Mouse (Mus musculus) hindbrain, embryonic 12.5 days (tissue): ENCODE results near the gene Ntng1. TPM values are rescaled to one million over a fixed set of nuclear protein-coding genes. Genes with fewer than 3 reads are reported as not detected.

Experiments used
- ATAC-seq: fragments of 200-750 bp; cut with Nextera tagmentation; 2 replicates; pipeline ENCODE4 v1.8.0; 2017; ENCODE audit warnings: moderate TSS enrichment; ENCODE audit not compliant: low FRiP score
- H3K27ac ChIP-seq: fragments of 300-500 bp; sonication (generic); 2 replicates; pipeline ENCODE4 v1.5.1; 2016; ENCODE audit warnings: mild to moderate bottlenecking
- H3K27me3 ChIP-seq: fragments of 300-500 bp; sonication (generic); 2 replicates; pipeline ENCODE4 v1.6.1; 2016; ENCODE audit warnings: mild to moderate bottlenecking
- H3K36me3 ChIP-seq: fragments of 300-500 bp; sonication (generic); 2 replicates; pipeline ENCODE4 v1.6.1; 2016; ENCODE audit warnings: mild to moderate bottlenecking
- H3K4me1 ChIP-seq: fragments of 300-500 bp; sonication (generic); 2 replicates; pipeline ENCODE4 v1.6.1; 2016
- H3K4me2 ChIP-seq: fragments of 300-500 bp; sonication (generic); replicated peaks from 2 replicates; pipeline ENCODE4 v1.6.1; 2016; ENCODE audit warnings: mild to moderate bottlenecking
- H3K4me3 ChIP-seq: fragments of 300-500 bp; sonication (generic); 2 replicates; pipeline ENCODE4 v1.5.1; 2016; ENCODE audit warnings: mild to moderate bottlenecking
- H3K9ac ChIP-seq: fragments of 300-500 bp; sonication (generic); 2 replicates; pipeline ENCODE4 v1.6.1; 2016; ENCODE audit warnings: mild to moderate bottlenecking, moderate library complexity
- H3K9me3 ChIP-seq: fragments of 300-500 bp; sonication (generic); replicated peaks from 2 replicates; pipeline ENCODE4 v1.6.1; 2016; ENCODE audit warnings: mild to moderate bottlenecking
- WGBS: fragments of 180-500 bp; shearing (Covaris S2); methylation state at CpG from one replicate; pipeline ENCODE4 v1.1.7; 2016; 5-methylcytosine and 5-hydroxymethylcytosine counted together
- polyA plus RNA-seq: library from polyadenylated mRNA; unstranded; fragments of >200 nt; fragmentation: Nextera tagmentation; extraction: Ambion mirVana; gene quantifications from 2 replicates; pipeline ENCODE4 v1.2.1, GENCODE M21; 2016

Ntng1 gene
- polyA plus RNA-seq, 1 experiment from 2014 or later, result 16.6 TPM

DNA sequence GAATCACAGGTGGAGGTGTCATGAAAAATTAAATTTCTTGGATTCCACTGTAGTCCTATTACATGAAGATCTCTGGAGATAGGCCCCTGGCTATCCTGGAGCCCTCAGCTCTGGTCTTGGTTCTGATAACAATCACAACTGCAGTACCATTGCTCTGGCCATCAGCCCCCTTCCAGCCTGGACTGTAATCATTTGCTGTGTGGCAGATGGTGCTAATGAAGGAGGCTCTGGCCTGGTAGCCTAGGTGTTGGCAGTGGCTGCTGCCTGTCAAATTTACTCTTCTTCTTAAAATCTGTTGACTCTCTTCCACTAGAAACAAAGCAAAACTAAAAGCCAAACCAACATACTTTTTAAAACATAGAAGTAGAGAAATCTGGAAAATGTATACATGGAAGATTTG is 173.6 kb downstream of the Ntng1 start:
- H3K36me3 ChIP-seq, result no peaks in the 10 kb centered on the region
- H3K4me2 ChIP-seq, result no peak overlapping the region
- no peak for ATAC-seq
- H3K9me3 ChIP-seq, result no peaks in the 10 kb centered on the region
- H3K9ac ChIP-seq, result no peak overlapping the region
- H3K4me1 ChIP-seq, result no peaks in the 10 kb centered on the region
- H3K27ac ChIP-seq, result no peak overlapping the region
- no peaks in the 10 kb centered on the region for H3K27me3 ChIP-seq
- H3K4me3 ChIP-seq, result no peak overlapping the region

GRCm38 (mm10) chr3:109962631-109963030 is 181.2 kb downstream of the Ntng1 start:
- 53% methylated on average over 2 of the region's 2 CpGs for WGBS
- no peak for ATAC-seq
- H3K9me3 ChIP-seq, result no peaks in the 10 kb centered on the region

GRCm38 (mm10) chr3:109942960-109943359 is 200.9 kb downstream of the Ntng1 start:
- no peak overlapping the region for H3K4me2 ChIP-seq

More at GRCm38 (mm10) chr3:109962631-109963030, 181.2 kb downstream of the Ntng1 start:
- no peak overlapping the region for H3K4me3 ChIP-seq
- no peaks in the 10 kb centered on the region for H3K4me1 ChIP-seq
- no peak overlapping the region for H3K4me2 ChIP-seq
- no peaks in the 10 kb centered on the region for H3K27me3 ChIP-seq
- H3K36me3 ChIP-seq, result no peaks in the 10 kb centered on the region
- H3K9ac ChIP-seq, result no peak overlapping the region
- H3K27ac ChIP-seq, result no peak overlapping the region

DNA sequence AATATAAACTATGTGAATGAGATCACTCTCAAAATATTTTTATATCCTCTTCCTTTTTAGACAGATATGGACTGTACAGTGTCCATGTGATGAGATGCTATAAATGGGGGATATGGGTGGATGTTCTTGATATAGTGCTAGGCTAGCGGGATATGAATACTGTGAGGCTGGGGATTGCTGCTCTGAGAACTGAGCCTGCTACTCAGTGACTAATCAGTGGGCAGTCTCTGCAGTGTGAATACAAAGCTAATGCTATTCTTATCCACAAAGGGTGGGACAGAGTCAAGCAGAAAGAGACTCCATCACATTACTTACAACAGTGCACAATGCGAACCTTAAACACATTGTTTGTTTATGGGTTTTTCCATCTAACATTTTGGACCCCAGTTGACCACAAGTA is 206.2 kb downstream of the Ntng1 start:
- 83% methylated on average over 2 of the region's 2 CpGs for WGBS
- Histone ChIP-seq H3K36me3 (no peaks in the 10 kb centered on the region), H3K4me1 (no peaks in the 10 kb centered on the region), H3K27ac (no peak overlapping the region), H3K4me2 (no peak overlapping the region), H3K4me3 (no peak overlapping the region), H3K27me3 (no peaks in the 10 kb centered on the region), H3K9me3 (no peaks in the 10 kb centered on the region), H3K9ac (no peak overlapping the region)
- ATAC-seq, result no peak

More at GRCm38 (mm10) chr3:109942960-109943359, 200.9 kb downstream of the Ntng1 start:
- H3K27ac ChIP-seq, result no peak overlapping the region
- no peak overlapping the region for H3K4me3 ChIP-seq
- no peak overlapping the region for H3K9ac ChIP-seq
- no peaks in the 10 kb centered on the region for H3K4me1 ChIP-seq
- ATAC-seq, result no peak
- H3K36me3 ChIP-seq, result no peaks in the 10 kb centered on the region
- H3K27me3 ChIP-seq, result no peaks in the 10 kb centered on the region
- WGBS, result 97% methylated on average over 1 of the region's 1 CpGs
- no peaks in the 10 kb centered on the region for H3K9me3 ChIP-seq

DNA sequence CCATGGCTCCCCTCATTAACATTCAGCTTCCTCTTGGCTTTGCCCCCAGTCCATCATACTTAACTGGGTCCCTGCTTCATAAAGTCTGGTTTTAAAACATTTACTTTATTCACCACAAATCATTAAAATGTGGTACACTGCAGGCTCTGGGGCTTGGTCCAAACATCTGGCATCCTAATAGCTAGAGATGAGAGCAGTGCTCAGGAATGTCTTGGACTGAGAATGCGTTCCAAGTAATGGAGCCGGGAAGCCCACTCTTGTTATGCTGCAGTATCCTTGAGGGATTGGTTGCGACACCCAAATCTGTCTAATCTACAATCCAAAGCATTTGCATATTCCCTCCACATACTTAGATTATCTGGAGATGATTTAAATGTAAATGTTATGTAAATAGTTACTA is 207.5 kb downstream of the Ntng1 start:
- no peaks in the 10 kb centered on the region for H3K27me3 ChIP-seq
- H3K4me3 ChIP-seq, result no peak overlapping the region
- WGBS, result 84% methylated on average over 3 of the region's 3 CpGs
- no peak overlapping the region for H3K4me2 ChIP-seq
- H3K27ac ChIP-seq, result no peak overlapping the region
- no peak for ATAC-seq
- no peaks in the 10 kb centered on the region for H3K9me3 ChIP-seq
- no peaks in the 10 kb centered on the region for H3K4me1 ChIP-seq
- H3K36me3 ChIP-seq, result no peaks in the 10 kb centered on the region
- H3K9ac ChIP-seq, result no peak overlapping the region

GRCm38 (mm10) chr3:109932261-109932660 is 211.6 kb downstream of the Ntng1 start:
- Histone ChIP-seq H3K27me3 (no peaks in the 10 kb centered on the region), H3K27ac (no peak overlapping the region), H3K9me3 (no peaks in the 10 kb centered on the region), H3K4me2 (no peak overlapping the region), H3K9ac (no peak overlapping the region), H3K36me3 (no peaks in the 10 kb centered on the region), H3K4me3 (no peak overlapping the region), H3K4me1 (no peaks in the 10 kb centered on the region)
- no peak for ATAC-seq
- 76% methylated on average over 8 of the region's 8 CpGs for WGBS

GRCm38 (mm10) chr3:109931021-109931420 is 212.8 kb downstream of the Ntng1 start:
- Histone ChIP-seq H3K9me3 (no peaks in the 10 kb centered on the region), H3K4me2 (no peak overlapping the region), H3K27ac (no peak overlapping the region), H3K4me3 (no peak overlapping the region), H3K36me3 (no peaks in the 10 kb centered on the region), H3K27me3 (no peaks in the 10 kb centered on the region), H3K4me1 (no peaks in the 10 kb centered on the region), H3K9ac (no peak overlapping the region)
- ATAC-seq, result no peak
- 80% methylated on average over 5 of the region's 5 CpGs for WGBS

DNA sequence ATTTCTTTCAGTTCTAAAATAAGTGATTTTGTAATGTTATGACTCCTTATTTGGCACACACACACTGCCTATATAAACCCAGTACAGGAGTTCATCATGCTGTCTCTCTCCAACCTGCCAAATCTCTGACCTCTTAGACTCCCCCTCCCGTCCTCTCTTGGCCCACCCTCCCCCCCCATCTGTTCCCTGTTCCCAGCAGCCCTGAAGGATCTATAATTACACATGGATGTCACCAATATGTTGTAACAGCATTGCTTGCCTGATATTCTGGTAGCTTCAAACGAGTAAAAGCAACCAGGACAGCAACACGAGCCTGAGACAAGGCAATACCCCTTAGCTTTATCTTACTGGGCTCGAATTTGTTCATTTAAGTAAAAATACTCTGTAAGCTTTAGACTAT is 220.0 kb downstream of the Ntng1 start:
- no peak overlapping the region for H3K9ac ChIP-seq
- 72% methylated on average over 4 of the region's 4 CpGs for WGBS
- no peaks in the 10 kb centered on the region for H3K27me3 ChIP-seq
- H3K4me1 ChIP-seq, result no peaks in the 10 kb centered on the region
- ATAC-seq, result no peak
- H3K9me3 ChIP-seq, result no peaks in the 10 kb centered on the region
- no peak overlapping the region for H3K4me2 ChIP-seq
- no peak overlapping the region for H3K27ac ChIP-seq
- no peak overlapping the region for H3K4me3 ChIP-seq
- no peaks in the 10 kb centered on the region for H3K36me3 ChIP-seq

DNA sequence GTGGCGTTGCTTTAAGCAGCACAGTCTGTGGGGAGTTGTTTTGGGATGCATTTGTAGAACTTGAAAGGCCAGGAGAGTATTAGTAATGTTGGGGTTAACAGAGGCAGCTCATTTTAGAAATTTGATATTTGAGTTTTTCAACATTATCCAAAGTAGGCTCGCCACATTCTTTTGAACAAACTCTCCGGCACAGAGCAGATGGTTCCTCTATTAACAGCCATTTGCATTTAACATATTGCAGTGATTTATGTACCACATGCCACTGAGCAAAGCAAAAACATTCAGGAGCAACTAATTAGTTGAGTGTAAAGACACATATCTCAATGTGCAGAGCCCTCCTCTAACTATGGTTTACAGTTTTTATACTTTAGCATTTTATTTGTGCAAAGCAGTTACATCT is 224.8 kb downstream of the Ntng1 start:
- H3K36me3 ChIP-seq, result no peaks in the 10 kb centered on the region
- H3K4me1 ChIP-seq, result peaks cover 7% of the 10 kb centered on the region
- WGBS, result 55% methylated on average over 3 of the region's 3 CpGs
- H3K9me3 ChIP-seq, result no peaks in the 10 kb centered on the region
- no peaks in the 10 kb centered on the region for H3K27me3 ChIP-seq
- no peak overlapping the region for H3K9ac ChIP-seq
- no peak overlapping the region for H3K4me3 ChIP-seq
- H3K4me2 ChIP-seq, result no peak overlapping the region
- ATAC-seq, result no peak
- no peak overlapping the region for H3K27ac ChIP-seq

GRCm38 (mm10) chr3:109917926-109918694 is 225.7 kb downstream of the Ntng1 start:
- 44% methylated on average over 8 of the region's 8 CpGs for WGBS
- Histone ChIP-seq H3K9me3 (no peaks in the 10 kb centered on the region), H3K9ac (no peak overlapping the region), H3K36me3 (no peaks in the 10 kb centered on the region), H3K4me1 (peaks cover 7% of the 10 kb centered on the region), H3K4me2 (no peak overlapping the region), H3K27ac (no peak overlapping the region), H3K27me3 (no peaks in the 10 kb centered on the region), H3K4me3 (no peak overlapping the region)
- ATAC-seq, result no peak

DNA sequence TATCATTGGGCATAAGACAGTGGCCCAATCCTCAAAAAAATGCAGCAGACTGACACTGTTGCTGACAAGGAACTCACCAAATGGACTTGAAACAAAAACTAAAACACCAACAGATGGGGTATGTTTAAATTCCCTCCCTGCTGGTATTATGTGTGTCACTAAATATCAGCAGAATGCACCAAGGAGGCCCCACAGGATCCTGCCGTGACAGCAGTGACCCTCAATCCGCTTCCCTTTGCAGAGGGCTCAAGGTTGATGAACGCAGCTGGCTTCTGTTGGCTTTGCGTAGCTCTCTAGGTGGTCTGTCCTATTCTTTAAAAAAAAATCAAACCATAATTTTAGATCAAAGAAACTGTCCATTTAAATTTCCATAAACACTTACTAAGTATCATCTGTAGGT is 226.7 kb downstream of the Ntng1 start:
- Histone ChIP-seq H3K9ac (no peak overlapping the region), H3K4me1 (peaks cover 7% of the 10 kb centered on the region), H3K36me3 (no peaks in the 10 kb centered on the region), H3K4me2 (no peak overlapping the region), H3K9me3 (no peaks in the 10 kb centered on the region), H3K27ac (no peak overlapping the region), H3K4me3 (no peak overlapping the region), H3K27me3 (no peaks in the 10 kb centered on the region)
- 29% methylated on average over 4 of the region's 4 CpGs for WGBS
- ATAC-seq, result no peak

DNA sequence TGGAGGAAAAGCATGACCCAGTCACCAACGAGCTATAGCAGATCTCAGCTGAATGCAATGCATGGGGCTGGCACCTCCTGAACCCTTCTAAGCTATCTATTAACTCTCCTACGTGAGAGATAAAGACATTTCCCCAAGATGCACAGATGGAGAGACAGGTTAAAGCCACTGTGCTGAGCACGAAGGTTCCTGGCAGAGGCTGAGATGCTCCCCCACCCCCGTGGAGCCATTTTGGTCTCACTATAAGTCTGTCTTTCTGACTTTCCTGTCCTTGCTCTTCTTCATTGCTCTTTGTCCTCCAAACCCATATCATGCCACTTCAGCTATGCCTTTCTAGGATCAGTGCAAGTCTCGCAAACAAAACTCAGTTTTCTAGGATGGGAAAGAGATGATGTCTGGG is 229.6 kb downstream of the Ntng1 start:
- Histone ChIP-seq H3K27me3 (no peaks in the 10 kb centered on the region), H3K36me3 (no peaks in the 10 kb centered on the region), H3K27ac (no peak overlapping the region), H3K4me2 (no peak overlapping the region), H3K4me3 (no peak overlapping the region), H3K9me3 (no peaks in the 10 kb centered on the region), H3K9ac (no peak overlapping the region), H3K4me1 (peaks cover 7% of the 10 kb centered on the region)
- ATAC-seq, result no peak
- WGBS, result 76% methylated on average over 5 of the region's 5 CpGs

DNA sequence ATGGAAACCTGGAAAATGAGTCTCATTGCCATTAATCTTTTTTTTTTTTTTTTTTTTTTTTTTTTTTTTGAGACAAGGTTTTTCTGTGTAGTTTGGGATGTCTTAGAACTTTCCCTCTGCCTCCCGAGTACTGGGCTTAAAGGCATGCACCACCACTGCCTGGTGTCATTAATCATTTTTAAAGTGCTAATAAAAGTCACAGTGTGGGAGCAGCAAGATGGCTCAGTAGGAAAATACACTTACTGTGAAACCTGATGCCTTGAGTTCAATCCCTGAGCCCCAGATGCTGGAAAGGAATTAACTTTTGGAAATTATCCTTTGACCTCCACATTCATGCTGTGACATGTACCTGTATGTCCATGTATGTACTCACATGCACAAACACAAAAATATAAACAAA is 253.2 kb downstream of the Ntng1 start:
- Histone ChIP-seq H3K4me3 (no peak overlapping the region), H3K4me2 (no peak overlapping the region), H3K9ac (no peak overlapping the region), H3K27me3 (no peaks in the 10 kb centered on the region), H3K4me1 (no peaks in the 10 kb centered on the region), H3K27ac (no peak overlapping the region), H3K36me3 (no peaks in the 10 kb centered on the region), H3K9me3 (no peaks in the 10 kb centered on the region)
- WGBS, result 23% methylated on average over 1 of the region's 1 CpGs
- no peak for ATAC-seq
